Comparison of ENCODE assay signal across 10 mouse cellular contexts in the genomic region with DNA sequence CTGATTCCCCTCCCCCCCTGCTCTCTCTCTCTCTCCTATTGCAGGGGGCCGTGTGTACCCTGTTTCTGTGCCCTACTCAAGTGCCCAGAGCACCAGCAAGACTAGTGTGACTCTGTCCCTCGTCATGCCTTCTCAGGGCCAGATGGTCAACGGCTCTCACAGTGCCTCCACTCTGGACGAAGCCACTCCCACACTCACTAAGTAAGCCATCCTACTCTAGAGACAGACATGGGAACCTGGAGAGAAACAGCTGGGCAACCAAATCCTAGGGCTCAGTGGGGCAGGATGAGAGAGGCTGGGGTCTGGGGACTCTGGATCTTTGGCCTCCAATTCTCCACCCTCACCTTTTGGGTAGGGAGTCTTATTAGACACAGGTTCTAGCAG. TPM values are rescaled to one million over a fixed set of nuclear protein-coding genes. Genes with fewer than 3 reads are reported as not detected.
A peak's percentile ranks its signal among the peaks of the same experiment; 100 is the strongest.
DNase-seq lines count a peak whose midpoint lies in the region; ATAC-seq and TF ChIP-seq lines count a peak whose summit lies in the region.
"Had no signal": no experiment of that assay in that cellular context is flagged by ENCODE, and none has a peak within 500 bp of the region (broad histone marks: within the 10 kb centered on the region; RNA-seq: fewer than 3 reads in every experiment).

No protein-coding gene starts in this region.

- TF ChIP-seq CTCF in kidney, adult 2 months (conservative IDR thresholded peaks at IDR 0.05; ENCODE audit: insufficient read depth, insufficient read length, low read depth, low read length): no peak

- 40% methylated on average over 4 of the region's 4 CpGs for WGBS in kidney, adult 2 months
- WGBS in embryonic facial prominence, embryonic 11.5 days: 25% methylated on average over 4 of the region's 4 CpGs
- 68% methylated on average over 4 of the region's 4 CpGs for WGBS in liver, embryonic 12.5 days (ENCODE audit: insufficient replicate concordance)

- H3K4me2 ChIP-seq in embryonic facial prominence, embryonic 11.5 days (ENCODE audit: low read depth, low read length): no peak overlapping the region
- no peak overlapping the region for H3K4me2 ChIP-seq in liver, embryonic 12.5 days

- DNase-seq in kidney, adult 2 months: no peak
- no peak for DNase-seq in kidney, postnatal 10 days
- DNase-seq in 3T3-L1 (ENCODE audit: low read depth, low spot score): peak; percentile 50
- peak; percentile 9 for DNase-seq in embryonic facial prominence, embryonic 11.5 days (ENCODE audit: low spot score)
- DNase-seq in right cerebral cortex, postnatal 4 days: no peak
- DNase-seq in layer of hippocampus, adult 9-11 months: no peak
- DNase-seq: adrenal gland, postnatal 25 days; cerebellum, adult 9-10 months had no signal

- peaks cover 42% of the 10 kb centered on the region for H3K4me1 ChIP-seq in kidney, adult 2 months (ENCODE audit: control insufficient read depth, insufficient read depth, low read length)
- H3K4me1 ChIP-seq in embryonic facial prominence, embryonic 11.5 days (ENCODE audit: control insufficient read depth, insufficient read depth, low read length): peaks cover 5% of the 10 kb centered on the region
- peaks cover 18% of the 10 kb centered on the region for H3K4me1 ChIP-seq in liver, embryonic 12.5 days

- H3K36me3 ChIP-seq in kidney, adult 2 months (ENCODE audit: control insufficient read depth, insufficient read depth, low read length): no peaks in the 10 kb centered on the region; the same call in 1 of the 2 replicates
- peaks cover 15% of the 10 kb centered on the region for H3K36me3 ChIP-seq in embryonic facial prominence, embryonic 11.5 days (replicated peaks; ENCODE audit: control insufficient read depth, insufficient read depth, low read depth, low read length)
- H3K36me3 ChIP-seq in liver, embryonic 12.5 days: peaks cover 94% of the 10 kb centered on the region

- no peaks in the 10 kb centered on the region for H3K9me3 ChIP-seq in embryonic facial prominence, embryonic 11.5 days (replicated peaks; ENCODE audit: control insufficient read depth, low read length)
- no peaks in the 10 kb centered on the region for H3K9me3 ChIP-seq in liver, embryonic 12.5 days (replicated peaks)

- no peak for TF ChIP-seq POLR2A in kidney, adult 2 months (IDR thresholded peaks at IDR 0.05; ENCODE audit: low read depth, low read length)

- no peak overlapping the region for H3K9ac ChIP-seq in embryonic facial prominence, embryonic 11.5 days (replicated peaks; ENCODE audit: low read length)
- H3K9ac ChIP-seq in liver, embryonic 12.5 days: no peak overlapping the region

- no peak for ATAC-seq in embryonic facial prominence, embryonic 11.5 days (replicated peaks; ENCODE audit: insufficient number of reproducible peaks, low FRiP score, low TSS enrichment, low read depth)
- ATAC-seq in liver, embryonic 12.5 days: no peak
- ATAC-seq: forebrain, embryonic 14.5 days had no signal

- H3K27ac ChIP-seq in kidney, adult 2 months (ENCODE audit: insufficient read depth, low read depth, low read length): peak overlapping the region; percentile 37
- H3K27ac ChIP-seq in embryonic facial prominence, embryonic 11.5 days (replicated peaks; ENCODE audit: low read depth, low read length): peak overlapping the region; percentile 49
- 0 out of 2 replicates have a peak overlapping the region, but pooled peaks have one; percentile 49 for H3K27ac ChIP-seq in liver, embryonic 12.5 days

- H3K4me3 ChIP-seq in kidney, adult 2 months (ENCODE audit: insufficient read depth, low read depth, low read length): no peak overlapping the region
- H3K4me3 ChIP-seq in embryonic facial prominence, embryonic 11.5 days (ENCODE audit: low read depth, low read length): no peak overlapping the region
- no peak overlapping the region for H3K4me3 ChIP-seq in liver, embryonic 12.5 days

- H3K27me3 ChIP-seq in kidney, adult 2 months (replicated peaks; ENCODE audit: control insufficient read depth, insufficient read depth, low read length): no peaks in the 10 kb centered on the region
- no peaks in the 10 kb centered on the region for H3K27me3 ChIP-seq in embryonic facial prominence, embryonic 11.5 days (ENCODE audit: control insufficient read depth, insufficient read depth, low read length)
- no peaks in the 10 kb centered on the region for H3K27me3 ChIP-seq in liver, embryonic 12.5 days (replicated peaks)

RNA-seq across cellular contexts. Expression of gene Mgat3, which starts 14.8 kb away (rescaled TPM):
- 70.5 and 77.1 TPM in 2 replicates for polyA plus RNA-seq in kidney, adult 2 months (2012; rRNA removed)
- 9.9 and 10.5 TPM in 2 replicates for polyA plus RNA-seq in embryonic facial prominence, embryonic 11.5 days (2014; fragmentation: Nextera tagmentation; extraction: Ambion mirVana)
- polyA plus RNA-seq in liver, embryonic 12.5 days (2016; fragmentation: Nextera tagmentation; extraction: Ambion mirVana): 0.96 and 1.2 TPM in 2 replicates

RNA-seq across cellular contexts. Expression of gene Tab1, which starts 25.8 kb away (rescaled TPM):
- 26.7 and 28.5 TPM in 2 replicates for polyA plus RNA-seq in kidney, adult 2 months (2012; rRNA removed)
- polyA plus RNA-seq in embryonic facial prominence, embryonic 11.5 days (2014; fragmentation: Nextera tagmentation; extraction: Ambion mirVana): 26.8 and 26.9 TPM in 2 replicates
- 18.5 and 18.9 TPM in 2 replicates for polyA plus RNA-seq in liver, embryonic 12.5 days (2016; fragmentation: Nextera tagmentation; extraction: Ambion mirVana)

Comparison
In these comparisons a context has a peak if more than half of its experiments do, and no peak if none do; other contexts are left out.
1. DNase-seq: peak in 3T3-L1 (single experiment) and embryonic facial prominence, embryonic 11.5 days (single experiment); none in kidney, adult 2 months (single experiment), kidney, postnatal 10 days (single experiment), right cerebral cortex, postnatal 4 days (single experiment) and layer of hippocampus, adult 9-11 months (single experiment).
2. Peak in every context shown above with its lines, with median percentiles within 50 percentile points of each other: H3K27ac ChIP-seq.